Mouse (Mus musculus) cerebellum, adult 9-11 months (tissue): ENCODE results near the gene Naa50.

ENCODE experiments used
- DNase-seq: peaks from one replicate; pipeline ENCODE4 v3.0.0; 2022

Naa50 gene

GRCm38 (mm10) chr16:44205973-44206372 is 66.3 kb downstream of the Naa50 start:
- no peak for DNase-seq

- DNase-seq, result peak; percentile 47
Observed at GRCm38 (mm10) chr16:44210156-44211053, 70.8 kb downstream of the Naa50 start.

- no peak for DNase-seq
Observed at GRCm38 (mm10) chr16:44211054-44211414, 71.4 kb downstream of the Naa50 start.

GRCm38 (mm10) chr16:44212703-44213102 is 73.1 kb downstream of the Naa50 start:
- DNase-seq, result no peak
